Mouse (Mus musculus): ENCODE measurements around the gene Tnfsf12. TPM values are rescaled to one million over a fixed set of nuclear protein-coding genes. Genes with fewer than 3 reads are reported as not detected.
"Not testable (repeated sequence)": the region's sequence is repeated elsewhere in the genome, so short reads cannot be mapped to it uniquely, and the experiment has no call there.

Gene Tnfsf12
- total RNA-seq, 2 experiments from 2014 or later, result 0.75 to 2.0 TPM

GRCm38 (mm10) chr11:69706775-69707479 is 11.3 kb upstream of the Tnfsf12 start:
- no peak for ATAC-seq (replicated peaks; ENCODE audit: poor library complexity)

- ATAC-seq (replicated peaks; ENCODE audit: poor library complexity), result no peak
Observed at GRCm38 (mm10) chr11:69704613-69705010, 9.0 kb upstream of the Tnfsf12 start.

GRCm38 (mm10) chr11:69703814-69704612 is 8.4 kb upstream of the Tnfsf12 start:
- no peak for ATAC-seq (replicated peaks; ENCODE audit: poor library complexity)

GRCm38 (mm10) chr11:69703381-69703780 is 7.7 kb upstream of the Tnfsf12 start:
- not testable (repeated sequence) for ATAC-seq (replicated peaks; ENCODE audit: poor library complexity)

GRCm38 (mm10) chr11:69702886-69703285 is 7.2 kb upstream of the Tnfsf12 start:
- not testable (repeated sequence) for ATAC-seq (replicated peaks; ENCODE audit: poor library complexity)

GRCm38 (mm10) chr11:69699595-69699994 is 3.9 kb upstream of the Tnfsf12 start:
- ATAC-seq (replicated peaks; ENCODE audit: poor library complexity), result no peak

GRCm38 (mm10) chr11:69698574-69698973 is 2.9 kb upstream of the Tnfsf12 start:
- no peak for ATAC-seq (replicated peaks; ENCODE audit: poor library complexity)

GRCm38 (mm10) chr11:69697396-69697795 is 1.7 kb upstream of the Tnfsf12 start:
- ATAC-seq (replicated peaks; ENCODE audit: poor library complexity), result no peak

GRCm38 (mm10) chr11:69695046-69695360 is 646 bp downstream of the Tnfsf12 start:
- ATAC-seq (replicated peaks; ENCODE audit: poor library complexity), result no peak

- ATAC-seq (replicated peaks; ENCODE audit: poor library complexity), result no peak
Observed at GRCm38 (mm10) chr11:69693421-69693965, 2.2 kb downstream of the Tnfsf12 start.

- ATAC-seq (replicated peaks; ENCODE audit: poor library complexity), result no peak
Observed at GRCm38 (mm10) chr11:69692863-69693262, 2.8 kb downstream of the Tnfsf12 start.

- peak; percentile 44 for ATAC-seq (replicated peaks; ENCODE audit: poor library complexity)
Observed at GRCm38 (mm10) chr11:69692196-69692811, 3.3 kb downstream of the Tnfsf12 start.

- no peak for ATAC-seq (replicated peaks; ENCODE audit: poor library complexity)
Observed at GRCm38 (mm10) chr11:69689891-69690290, 5.8 kb downstream of the Tnfsf12 start.

GRCm38 (mm10) chr11:69687061-69687460 is 8.6 kb downstream of the Tnfsf12 start:
- ATAC-seq (replicated peaks; ENCODE audit: poor library complexity), result no peak

- no peak for ATAC-seq (replicated peaks; ENCODE audit: poor library complexity)
Observed at GRCm38 (mm10) chr11:69686377-69686776, 9.3 kb downstream of the Tnfsf12 start.

GRCm38 (mm10) chr11:69685526-69686148 is 10.0 kb downstream of the Tnfsf12 start, which contains the start of gene Tnfsf13:
Gene Tnfsf13, minus strand, starts transcription at chr11:69685784.
- ATAC-seq (replicated peaks; ENCODE audit: poor library complexity), result peak; percentile 33

- no peak for ATAC-seq (replicated peaks; ENCODE audit: poor library complexity)
Observed at GRCm38 (mm10) chr11:69684936-69685335, 10.7 kb downstream of the Tnfsf12 start.

GRCm38 (mm10) chr11:69684128-69684745 is 11.4 kb downstream of the Tnfsf12 start:
- ATAC-seq (replicated peaks; ENCODE audit: poor library complexity), result no peak

GRCm38 (mm10) chr11:69683576-69683975 is 12.1 kb downstream of the Tnfsf12 start:
- no peak for ATAC-seq (replicated peaks; ENCODE audit: poor library complexity)

GRCm38 (mm10) chr11:69682840-69683533 is 12.7 kb downstream of the Tnfsf12 start:
- peak; percentile 63 for ATAC-seq (replicated peaks; ENCODE audit: poor library complexity)

All from megakaryocyte progenitor cell, adult 5-6 weeks (primary cell).